Mouse (Mus musculus) megakaryocyte, embryonic 14.5 days (primary cell): ENCODE data around the gene Gm17571.

Source experiments
- FLI1 ChIP-seq: IDR thresholded peaks from 2 replicates; pipeline ENCODE4 v1.6.1; 2012; ENCODE audit warnings: low read length, inconsistent platforms, mixed read lengths
- GATA1 ChIP-seq: IDR thresholded peaks from 3 replicates; pipeline ENCODE4 v1.6.1; 2012; ENCODE audit warnings: mixed read lengths, low read length, inconsistent platforms, borderline replicate concordance

DNA sequence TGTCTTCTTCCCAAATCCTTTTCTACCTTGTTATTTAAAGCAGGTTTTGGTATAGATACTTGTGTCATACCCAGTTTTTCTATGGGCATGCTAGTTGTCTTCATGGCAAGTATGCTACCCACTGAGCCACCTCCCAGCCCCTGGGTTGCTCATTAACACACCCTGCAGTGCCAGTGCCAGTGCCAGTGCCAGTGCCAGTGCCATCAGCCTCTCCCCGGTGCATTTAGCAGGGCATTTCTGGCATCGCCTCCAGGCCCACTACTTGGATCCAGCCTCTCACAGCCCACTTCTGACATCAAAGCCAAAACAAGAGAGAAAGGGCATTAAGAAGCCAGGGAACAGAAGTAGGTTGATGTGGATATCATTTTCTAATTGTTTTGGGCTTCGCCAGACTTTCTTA lies 14.9 kb downstream of the Gm17571 start:
- no peak for TF ChIP-seq GATA1
- no peak for TF ChIP-seq FLI1
